Mouse (Mus musculus) megakaryocyte, embryonic 14.5 days (primary cell): ENCODE measurements around the gene Hoxc5.

ENCODE experiments used
- FLI1 ChIP-seq: IDR thresholded peaks from 2 replicates; pipeline ENCODE4 v1.6.1; 2012; ENCODE audit warnings: low read length, inconsistent platforms, mixed read lengths
- GATA1 ChIP-seq: IDR thresholded peaks from 3 replicates; pipeline ENCODE4 v1.6.1; 2012; ENCODE audit warnings: mixed read lengths, low read length, inconsistent platforms, borderline replicate concordance

- TF ChIP-seq GATA1 (no peak), FLI1 (no peak)
Observed at GRCm38 (mm10) chr15:103038701-103039480, 71.6 kb downstream of the Hoxc5 start.
